In the genomic region with DNA sequence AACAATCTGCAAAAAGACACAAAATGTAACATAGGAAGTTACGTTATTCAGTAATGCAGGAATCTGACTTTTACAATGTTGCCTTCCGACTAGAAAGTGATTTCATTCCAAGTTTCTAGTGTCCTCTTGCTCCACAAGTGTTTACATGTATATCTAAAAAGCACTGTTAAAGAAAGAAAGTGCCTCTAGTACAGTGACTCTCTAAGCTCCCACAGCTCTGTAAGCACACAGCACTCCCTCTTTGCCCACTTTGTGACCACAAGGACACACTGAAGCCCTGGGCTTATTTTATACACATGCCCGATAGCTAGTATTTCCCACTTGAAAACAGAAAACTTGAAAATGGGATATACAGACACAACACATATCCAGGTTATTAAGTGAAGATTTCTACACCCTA, we compare ENCODE assay signal across 20 mouse cellular contexts.
"Had no signal": no experiment of that assay in that cellular context is flagged by ENCODE, and none has a peak within 500 bp of the region (broad histone marks: within the 10 kb centered on the region; RNA-seq: fewer than 3 reads in every experiment).

No protein-coding gene starts in this region.

- DNase-seq: forebrain, postnatal 0 days; gastrocnemius, postnatal 14 days; gastrocnemius, postnatal 36 days; heart, adult 18-20 months; heart, postnatal 10 days; heart, postnatal 4 days; kidney, adult 18-20 months; kidney, adult 8-10 months; kidney, postnatal 14 days; kidney, postnatal 36 days; layer of hippocampus, adult 9-11 months; layer of hippocampus, postnatal 36 days; left cerebral cortex, postnatal 4 days had no signal

- H3K4me3 ChIP-seq: heart, embryonic 10.5 days; heart, embryonic 12.5 days; hindbrain, embryonic 10.5 days; hindbrain, embryonic 12.5 days; intestine, embryonic 15.5 days; limb, embryonic 13.5 days; limb, embryonic 15.5 days had no signal

- H3K4me1 ChIP-seq: heart, embryonic 10.5 days; heart, embryonic 12.5 days; hindbrain, embryonic 10.5 days; hindbrain, embryonic 12.5 days; intestine, embryonic 15.5 days; limb, embryonic 13.5 days; limb, embryonic 15.5 days had no signal
